Mouse (Mus musculus) kidney, adult 2 months (tissue): ENCODE data around the gene Rad51c.

Source experiments
- CTCF ChIP-seq: fragments of 200-500 bp; conservative IDR thresholded peaks from 2 replicates; pipeline ENCODE4 v1.5.1; 2011; ENCODE audit warnings: low read depth, mild to moderate bottlenecking, control low read depth, low read length, moderate library complexity, mixed read lengths; ENCODE audit not compliant: insufficient read depth, insufficient read length
- POLR2A ChIP-seq: fragments of 200-500 bp; IDR thresholded peaks from one replicate; pipeline ENCODE4 v1.6.1; 2011; ENCODE audit warnings: low read depth, low read length, control low read depth

GRCm38 (mm10) chr11:87427273-87428050 lies 22.7 kb upstream of the Rad51c start:
- TF ChIP-seq POLR2A = no peak
- TF ChIP-seq CTCF = no peak
